Mouse (Mus musculus) gastrocnemius, postnatal 10 days (tissue): Measurements from ENCODE around the gene Gm9945. TPM values are rescaled to one million over a fixed set of nuclear protein-coding genes. Genes with fewer than 3 reads are reported as not detected.
A peak's percentile ranks its signal among the peaks of the same experiment; 100 is the strongest.

Source experiments
- DNase-seq: peaks from one replicate; pipeline ENCODE4 v3.0.0; 2021; ENCODE audit warnings: mixed read lengths
- total RNA-seq, 2 experiments: library from RNA; stranded (reverse); gene quantifications; 2 replicates each; pipeline ENCODE4 v1.2.3; 2021

Gene Gm9945
- total RNA-seq, 2 experiments from 2014 or later = not detected

DNA sequence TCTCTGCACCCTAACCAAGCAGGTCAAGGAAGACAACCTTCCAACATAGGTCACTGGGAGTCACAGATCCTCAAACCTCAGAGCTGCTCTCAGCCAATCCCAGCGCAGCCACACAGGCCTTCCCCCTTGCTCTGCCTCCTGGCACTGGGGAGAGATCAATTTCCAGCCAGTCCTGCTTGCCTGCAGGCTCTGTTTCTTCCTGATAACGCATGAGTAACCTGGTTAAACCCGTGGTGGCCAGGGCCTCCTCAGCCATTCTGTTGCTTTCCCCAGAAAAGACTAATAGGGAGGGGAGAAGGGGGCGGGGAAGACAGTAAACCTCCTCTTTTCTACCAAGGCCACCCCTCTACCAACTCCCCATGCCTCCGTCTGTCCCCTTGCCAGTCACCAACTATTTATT lies 18.2 kb upstream of the Gm9945 start:
- no peak for DNase-seq

DNA sequence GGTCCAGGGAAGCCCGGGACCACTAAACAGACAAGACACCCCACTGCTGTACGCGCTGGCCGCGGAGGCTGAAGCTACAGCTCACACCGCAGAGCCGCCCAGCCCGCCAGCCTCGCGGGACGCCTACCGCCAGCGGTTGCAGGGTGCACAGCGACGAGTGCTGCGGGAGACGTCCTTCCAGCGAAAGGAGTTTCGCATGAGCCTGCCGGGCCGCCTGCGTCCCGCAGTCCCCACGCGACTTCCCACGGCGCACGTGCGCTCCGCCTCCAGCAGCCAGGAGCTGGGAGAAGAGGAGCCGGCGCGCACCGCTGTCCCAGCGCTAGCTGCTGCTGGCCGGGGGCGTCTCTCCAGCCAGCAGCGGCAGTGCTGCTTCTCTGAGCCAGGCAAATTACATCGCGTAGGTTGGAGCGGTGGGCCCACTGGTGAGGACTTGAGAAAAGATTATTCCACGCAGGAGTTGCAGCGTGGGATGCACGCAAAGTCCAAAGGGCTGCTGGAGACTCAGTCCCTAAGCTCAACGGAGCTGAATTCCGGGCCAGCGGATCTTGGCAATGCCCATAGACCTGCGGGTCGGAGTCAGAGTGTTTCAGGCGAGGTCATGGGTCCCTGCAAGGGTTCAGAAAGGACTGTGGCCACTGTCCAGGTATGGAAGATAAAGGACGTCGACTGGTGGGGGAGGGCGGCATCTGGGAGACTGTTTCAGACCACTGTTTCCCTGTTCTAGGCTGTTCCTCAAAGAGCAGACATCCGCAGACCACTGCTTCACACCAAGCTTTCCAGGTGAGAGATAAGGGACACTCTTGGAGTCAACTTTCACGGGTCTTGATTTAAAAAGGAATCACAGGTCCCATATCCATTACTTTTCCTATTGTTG lies 16.2 kb upstream of the Gm9945 start:
- peak; percentile 39 for DNase-seq

DNA sequence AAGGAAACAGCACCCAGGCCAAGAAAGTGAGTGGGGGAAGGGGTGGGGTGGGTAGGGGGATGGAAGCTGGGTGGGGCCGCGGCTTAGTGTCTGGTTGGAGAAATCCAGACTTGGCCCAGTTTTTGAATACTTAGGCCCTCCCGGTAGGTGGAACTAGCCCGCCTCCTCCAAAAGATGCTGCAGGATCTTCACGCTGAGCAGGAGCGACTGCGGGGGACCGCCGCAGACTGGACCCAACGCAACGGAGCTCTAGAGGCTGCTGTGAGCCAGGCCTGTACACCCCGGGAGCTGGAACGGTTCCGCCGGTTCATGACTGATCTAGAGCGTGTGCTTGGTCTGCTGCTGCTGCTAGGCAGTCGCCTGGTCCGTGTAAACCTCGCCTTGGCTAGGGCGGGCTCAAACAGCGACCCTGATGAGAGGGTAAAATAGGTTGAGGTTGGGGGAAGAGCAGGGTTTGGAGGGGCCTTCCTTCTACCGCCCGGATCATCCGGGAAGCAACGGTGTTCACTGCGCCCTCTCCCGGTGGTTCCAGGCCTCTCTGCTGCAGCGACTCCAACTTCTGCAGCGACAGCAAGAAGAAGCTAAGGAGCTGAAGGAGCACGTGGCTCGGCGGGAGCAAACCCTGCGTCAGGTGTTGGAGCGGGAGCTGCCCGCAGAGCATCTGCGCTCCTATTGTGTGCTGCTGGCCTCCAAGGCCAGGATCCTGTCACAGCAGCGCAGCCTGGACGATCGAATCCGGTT lies 13.6 kb upstream of the Gm9945 start:
- DNase-seq = peak; percentile 85

DNA sequence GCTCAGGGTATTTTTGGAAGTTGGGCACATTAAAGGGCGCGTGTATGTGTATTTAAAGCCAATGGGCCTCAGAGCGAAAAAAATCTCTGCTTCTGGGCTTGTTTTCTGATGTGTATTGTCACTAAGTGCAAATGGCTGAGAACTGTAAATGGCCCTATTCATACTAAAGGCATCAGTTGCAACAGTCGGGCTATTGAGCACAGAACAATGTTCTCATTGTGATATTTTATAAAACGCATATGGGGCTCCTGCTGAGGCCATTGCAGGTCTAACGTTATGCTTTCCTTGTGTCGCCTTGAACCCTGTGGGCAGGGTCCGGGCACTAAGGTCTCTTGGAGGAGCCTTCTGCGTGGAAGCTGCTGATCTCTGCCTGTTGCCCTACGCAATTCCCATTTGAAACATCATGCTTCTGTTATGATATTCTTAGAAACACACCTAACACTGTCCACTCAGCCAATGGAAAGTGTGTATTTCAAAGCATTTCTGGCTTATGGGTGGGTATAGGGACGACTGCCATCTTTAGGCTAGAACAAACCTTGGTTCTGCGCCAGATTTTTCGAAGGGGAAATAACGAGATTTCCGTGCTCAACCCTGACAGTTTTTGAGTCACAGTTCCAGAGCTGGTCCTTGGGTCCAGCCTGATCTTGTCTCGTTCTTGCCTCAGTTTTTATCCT lies 10.5 kb upstream of the Gm9945 start:
- peak; percentile 49 for DNase-seq

DNA sequence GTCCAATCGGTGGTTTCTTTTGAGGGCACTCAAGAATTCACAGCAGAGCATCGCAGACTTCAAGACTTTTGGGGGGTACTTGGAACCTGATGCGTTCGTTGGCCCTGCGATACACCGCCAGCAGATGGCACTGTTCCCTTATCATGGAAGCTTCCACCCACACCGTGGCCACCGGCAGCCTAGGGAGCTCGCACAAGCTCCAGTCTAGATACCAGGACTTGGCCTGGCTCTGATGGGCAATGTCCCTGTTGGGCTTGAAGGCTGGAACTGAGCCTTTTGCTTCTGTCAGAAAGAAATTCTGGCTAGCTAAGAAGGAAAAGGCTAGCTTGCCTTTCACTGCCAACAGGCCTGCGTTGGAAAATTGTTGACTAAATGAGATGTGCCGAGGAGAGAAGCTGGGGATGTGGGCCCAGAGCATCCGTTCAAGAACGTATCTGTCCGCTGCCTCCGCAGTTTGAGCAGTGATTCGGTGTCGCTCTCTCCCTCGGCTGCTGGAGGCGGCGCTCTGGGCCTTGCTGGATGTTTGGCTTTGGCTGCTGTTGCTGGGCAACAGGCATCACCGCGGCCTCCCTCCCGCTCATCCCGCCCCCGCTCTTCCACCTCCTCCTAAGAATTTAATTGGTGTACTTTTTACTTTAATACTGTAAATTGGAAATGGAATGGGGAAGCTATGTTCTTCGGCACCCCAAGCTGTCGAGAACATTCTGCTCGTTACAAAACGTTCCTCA lies 9.8 kb upstream of the Gm9945 start, which contains the start of gene Gm9837:
Gene Gm9837, minus strand, starts transcription at position 512 of the 728 bp plus-strand sequence.
- peak; percentile 93 for DNase-seq

DNA sequence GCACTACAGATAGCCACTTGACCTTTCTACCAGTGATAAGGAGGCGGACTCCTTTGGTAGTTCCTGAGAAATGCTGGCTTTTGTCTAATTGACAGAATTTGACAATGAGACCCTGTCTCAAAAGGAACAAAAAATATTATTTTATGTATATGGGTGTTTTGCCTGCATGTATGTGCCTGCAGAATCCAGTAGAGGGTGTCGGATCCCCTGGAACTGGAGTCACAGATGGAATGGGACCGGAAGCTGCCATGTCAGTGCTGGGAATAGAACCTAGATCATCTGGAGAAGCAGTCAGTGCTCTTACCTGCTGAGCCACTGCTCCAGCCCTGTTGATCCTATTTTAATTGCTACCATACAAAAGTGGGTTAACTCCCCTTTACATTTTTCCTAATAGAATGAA lies 7.3 kb upstream of the Gm9945 start:
- DNase-seq = no peak

DNA sequence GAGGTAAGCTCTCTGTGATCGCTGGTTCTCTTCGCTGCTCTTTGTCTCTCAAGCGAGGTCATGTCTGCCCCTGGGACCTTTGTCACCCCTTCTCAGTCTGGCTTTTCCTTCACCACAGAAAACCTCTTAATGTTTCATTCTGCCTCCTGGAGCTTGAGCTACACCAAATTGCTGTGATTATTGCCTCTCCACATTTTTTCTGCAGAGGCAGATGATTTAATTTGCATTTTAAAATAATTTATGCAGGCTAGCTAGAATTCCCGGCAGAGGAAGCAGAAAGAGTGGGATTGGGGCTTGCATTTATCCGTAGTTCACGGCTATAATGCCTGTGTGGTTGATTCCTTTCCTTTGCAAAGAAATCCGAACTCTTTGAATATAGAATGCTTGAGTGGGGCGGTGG lies 4.3 kb upstream of the Gm9945 start:
- DNase-seq = no peak

DNA sequence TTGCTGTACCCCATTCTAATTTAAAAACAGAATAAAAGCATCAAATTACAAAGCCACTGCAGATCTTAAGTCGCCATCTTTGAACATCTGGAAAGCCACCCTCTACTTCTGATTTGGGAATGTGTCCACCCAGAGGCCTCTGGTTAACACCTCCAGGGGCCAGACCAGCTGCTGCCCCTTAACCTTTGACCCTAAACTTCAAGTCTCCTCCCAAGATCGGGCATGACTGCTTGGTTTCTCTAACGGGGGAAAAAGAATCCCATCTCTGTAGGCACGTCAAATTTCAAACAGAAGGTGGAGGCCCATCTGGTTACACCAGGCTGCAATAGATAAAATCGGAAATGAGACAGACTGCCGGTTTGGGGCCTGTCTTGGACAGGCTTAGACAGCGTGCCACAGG lies 2.1 kb upstream of the Gm9945 start:
- DNase-seq = no peak

DNA sequence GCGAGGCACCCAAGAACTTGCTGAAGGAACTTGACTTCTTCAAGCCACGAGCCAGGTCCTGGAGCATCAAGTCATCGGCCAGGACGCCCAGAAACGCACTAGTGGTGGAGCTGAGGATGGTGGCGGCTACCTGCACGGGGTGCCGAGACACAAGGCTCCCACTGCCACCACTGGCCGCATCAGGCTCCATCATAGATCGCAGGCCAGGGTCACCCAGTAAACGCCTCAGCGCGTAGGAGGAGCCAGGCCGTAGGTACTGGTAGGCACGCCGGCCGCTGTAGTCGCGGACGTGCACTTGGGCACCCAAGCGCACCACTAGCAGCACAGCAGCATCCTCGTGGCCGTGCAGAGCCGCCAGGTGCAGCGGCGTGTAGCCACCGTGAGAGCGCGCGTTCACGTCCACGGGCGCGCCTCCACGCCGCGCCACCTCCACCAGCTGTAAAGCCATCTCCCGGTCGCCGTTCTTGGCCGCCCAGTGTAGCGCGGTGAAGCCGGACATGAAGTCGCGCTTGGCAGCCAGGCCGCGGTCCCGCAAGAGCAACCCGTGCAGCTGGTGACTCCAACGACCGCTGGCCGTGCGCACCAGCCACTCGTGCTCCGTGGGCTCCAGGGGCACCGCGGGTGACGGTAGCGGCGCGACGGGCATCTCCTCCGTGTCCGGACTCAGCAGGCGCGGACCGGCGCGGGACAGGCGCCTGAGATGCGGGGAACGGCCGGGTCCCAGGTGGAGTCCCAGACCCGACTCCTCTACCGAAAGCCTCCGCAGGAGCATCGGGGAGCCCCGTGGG lies 1.4 kb upstream of the Gm9945 start:
- no peak for DNase-seq

DNA sequence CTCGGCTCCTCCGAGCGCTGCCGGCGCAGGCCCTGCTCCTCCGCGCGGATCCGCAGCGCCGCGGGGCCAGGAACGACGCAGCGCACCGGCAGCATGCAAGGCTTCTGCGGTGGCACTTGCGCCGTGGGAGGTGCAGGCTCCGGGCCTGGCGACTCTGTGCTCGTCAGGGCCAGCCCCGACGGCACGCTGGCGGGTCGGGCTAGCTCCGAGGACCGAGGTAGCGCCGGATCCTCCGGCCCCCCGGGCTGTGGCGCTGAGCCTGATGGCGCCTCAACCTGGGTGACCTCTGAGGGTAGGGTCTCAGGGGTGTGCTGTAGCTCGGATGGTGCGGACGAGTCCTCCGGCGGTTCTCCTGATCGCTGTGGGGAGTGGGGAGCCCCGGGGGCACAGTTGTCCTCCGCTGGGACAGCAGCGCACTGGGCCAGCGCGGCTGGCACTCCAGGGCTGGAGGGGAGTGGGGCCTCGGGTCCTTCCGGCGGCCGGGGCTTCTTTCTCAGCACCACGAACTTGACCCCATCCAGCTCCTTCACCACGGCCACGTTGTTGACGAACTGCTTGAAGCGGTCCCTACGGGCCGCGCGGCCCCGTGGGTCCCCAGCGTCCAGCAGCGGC lies 689 bp upstream of the Gm9945 start:
- DNase-seq = no peak

DNA sequence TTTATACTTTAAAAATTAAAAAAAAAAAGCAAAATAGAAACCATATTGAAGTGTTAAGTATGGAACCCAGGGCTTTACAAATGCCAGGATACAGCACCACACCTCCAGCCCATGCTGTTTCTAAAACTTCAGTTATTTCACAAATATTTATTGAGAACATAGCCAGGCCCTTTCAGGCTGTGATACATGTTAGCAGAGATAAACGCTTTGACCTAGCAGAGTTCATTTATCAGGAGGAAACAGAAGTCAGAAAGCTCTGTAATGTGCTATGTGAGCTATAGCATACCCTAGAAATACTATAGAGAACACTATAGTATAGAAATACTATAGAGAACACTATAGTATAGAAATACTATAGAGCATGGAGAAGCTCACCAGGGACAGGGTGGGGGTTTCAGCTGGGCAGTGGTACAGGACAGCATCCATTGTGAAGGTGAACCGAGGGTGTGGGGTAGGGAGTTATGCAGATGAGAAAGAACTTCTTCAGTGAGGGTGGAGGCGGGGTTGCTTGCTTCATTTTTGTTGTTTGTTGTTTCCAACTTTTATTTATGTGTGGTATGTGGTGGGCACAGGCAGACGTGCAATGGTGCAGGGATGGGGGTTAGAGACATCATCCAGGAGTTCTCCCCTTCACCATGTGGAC lies 1.2 kb downstream of the Gm9945 start:
- no peak for DNase-seq

DNA sequence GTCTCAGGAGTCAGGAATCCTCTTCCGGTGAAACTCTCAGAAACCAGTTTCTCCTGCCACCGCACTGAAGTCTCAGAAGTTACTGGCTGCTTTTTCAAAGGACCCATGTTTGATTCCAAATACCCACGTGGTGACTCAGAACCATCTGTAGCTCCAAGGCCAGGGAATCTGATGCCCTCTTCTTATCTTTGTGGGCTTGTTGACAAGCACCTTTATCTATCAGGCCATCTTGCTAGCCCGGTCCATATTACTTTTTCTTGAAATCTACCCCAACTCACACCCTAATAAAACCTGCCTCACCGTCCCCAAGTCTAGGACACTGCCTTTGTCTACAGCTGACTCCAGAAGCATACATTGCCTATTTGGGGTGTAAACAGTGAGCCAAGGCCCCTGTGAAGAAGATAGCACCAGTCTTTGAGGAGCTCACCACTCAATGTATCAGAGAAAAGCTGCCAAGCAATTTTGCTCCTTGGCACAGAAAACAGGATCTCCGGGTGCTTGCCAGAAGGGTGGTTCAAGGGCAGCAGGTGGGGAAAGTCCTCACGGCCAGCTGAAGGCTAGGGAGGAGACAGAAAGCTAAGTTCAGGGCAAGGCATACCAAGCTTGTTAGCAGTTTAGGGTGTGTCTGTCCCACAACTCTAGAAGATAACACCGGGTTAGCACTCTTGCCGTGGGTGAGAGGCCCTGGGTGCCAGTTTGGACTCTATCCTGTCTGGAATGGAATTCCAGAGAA lies 3.4 kb downstream of the Gm9945 start:
- DNase-seq = no peak

DNA sequence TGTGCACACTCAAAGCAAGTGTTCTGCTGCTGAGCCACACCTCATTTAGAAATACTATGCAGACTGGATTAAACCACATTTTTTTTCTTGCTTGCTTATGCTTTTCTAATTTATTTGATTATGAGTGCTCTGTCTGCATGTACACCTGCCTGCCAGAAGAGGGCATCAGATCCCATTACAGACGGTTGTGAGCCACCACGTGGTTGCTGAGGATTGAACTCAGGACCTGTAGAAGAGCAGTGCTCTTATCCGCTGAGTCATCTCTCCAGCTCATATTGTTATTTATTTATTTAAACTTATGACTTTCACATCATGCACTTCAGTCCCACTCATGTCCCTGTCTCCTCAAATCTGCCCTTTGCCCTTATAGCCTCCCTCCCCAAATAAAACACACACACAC lies 5.8 kb downstream of the Gm9945 start:
- no peak for DNase-seq

DNA sequence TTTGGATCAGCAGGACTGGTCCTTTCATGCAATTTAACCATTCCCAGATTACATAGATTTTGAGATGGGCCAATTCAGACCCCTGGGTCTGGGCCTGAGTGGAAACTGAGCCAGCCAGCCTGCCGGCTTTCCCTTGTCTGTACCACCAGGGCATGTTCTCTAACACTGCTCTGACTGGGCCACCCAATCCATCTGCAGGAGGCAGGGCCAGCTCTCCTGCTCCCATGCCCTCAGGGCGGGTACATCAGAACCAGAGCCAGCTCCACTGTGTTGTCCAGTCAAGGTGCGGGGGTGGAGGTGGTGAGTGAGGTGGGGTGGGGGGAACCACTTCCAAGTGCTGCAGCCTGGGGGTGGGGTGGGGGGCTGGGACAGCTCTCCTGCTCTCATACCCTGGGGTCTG lies 6.4 kb downstream of the Gm9945 start:
- no peak for DNase-seq

DNA sequence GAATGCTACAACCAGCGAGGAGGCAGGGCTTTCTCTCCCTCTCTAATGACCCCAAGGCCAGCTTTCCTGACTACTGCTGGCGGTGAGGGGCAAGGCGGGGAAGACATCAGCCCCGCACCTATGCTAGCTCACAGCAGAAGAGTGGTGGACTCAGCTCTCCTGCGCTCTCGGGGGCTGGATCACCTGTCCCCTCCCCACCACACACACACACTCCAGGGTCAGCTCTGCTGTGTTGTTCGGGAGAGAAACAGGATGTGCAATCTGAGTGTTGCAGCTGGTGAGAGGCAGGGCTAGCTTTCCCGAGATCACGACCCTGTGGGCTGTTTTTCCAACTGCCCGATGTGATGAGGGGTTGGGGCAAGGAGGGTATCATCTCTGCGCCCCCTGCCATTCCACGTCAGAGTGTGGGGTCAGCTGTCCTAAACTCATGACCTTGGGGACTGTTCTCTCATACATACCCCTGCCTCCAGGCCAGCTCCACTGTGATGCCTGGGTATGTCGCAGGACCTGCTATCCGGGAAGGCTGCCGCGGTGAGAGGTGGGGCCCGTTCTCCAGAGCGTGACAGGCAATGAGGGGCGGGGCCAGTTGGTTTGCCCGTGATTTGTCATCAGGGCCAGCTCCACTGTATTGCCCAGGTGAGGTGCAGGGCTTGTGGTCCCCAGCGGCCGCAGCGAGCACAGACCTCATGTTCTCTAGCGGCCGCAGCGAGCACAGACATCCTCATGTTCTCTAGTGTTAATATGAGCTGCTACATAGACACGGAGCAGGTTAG lies 7.0 kb downstream of the Gm9945 start:
- DNase-seq = no peak

DNA sequence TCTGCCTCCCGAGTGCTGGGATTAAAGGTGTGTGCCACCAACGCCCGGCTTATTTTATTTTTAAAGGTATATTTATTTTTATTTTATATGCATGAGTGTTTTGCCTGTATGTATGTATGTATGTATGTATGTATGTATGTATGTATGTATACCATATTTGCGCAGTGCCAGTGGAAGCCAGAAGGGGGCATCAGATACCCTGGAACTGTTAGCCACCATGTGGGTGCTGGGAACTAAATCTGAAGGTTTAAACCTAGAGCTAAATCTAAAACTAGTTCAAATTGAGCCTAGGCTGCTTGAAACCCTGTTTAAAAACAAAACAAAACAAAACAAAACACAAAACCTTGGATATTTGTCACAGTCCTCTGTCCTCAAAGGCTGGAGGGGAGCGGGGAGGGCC lies 9.0 kb downstream of the Gm9945 start:
- no peak for DNase-seq

DNA sequence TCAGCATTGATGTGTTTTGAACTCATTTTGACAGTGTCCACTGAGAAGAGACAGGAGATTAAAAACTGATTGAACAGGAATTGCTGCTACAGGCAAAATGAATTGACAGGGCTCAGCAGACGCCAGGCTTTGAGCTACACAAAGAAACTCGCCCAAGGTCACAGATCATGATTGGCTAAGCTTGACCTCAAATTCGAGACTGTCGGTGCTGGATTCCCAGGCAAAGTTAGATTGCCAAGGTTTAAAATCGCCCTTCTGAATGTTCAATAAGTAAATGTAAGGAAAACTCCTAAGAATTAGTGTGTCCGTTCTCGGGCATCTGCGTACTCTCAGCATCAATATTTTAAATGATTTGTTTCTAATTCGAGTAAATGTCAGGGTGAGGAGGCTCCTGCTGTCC lies 9.5 kb downstream of the Gm9945 start:
- DNase-seq = no peak

DNA sequence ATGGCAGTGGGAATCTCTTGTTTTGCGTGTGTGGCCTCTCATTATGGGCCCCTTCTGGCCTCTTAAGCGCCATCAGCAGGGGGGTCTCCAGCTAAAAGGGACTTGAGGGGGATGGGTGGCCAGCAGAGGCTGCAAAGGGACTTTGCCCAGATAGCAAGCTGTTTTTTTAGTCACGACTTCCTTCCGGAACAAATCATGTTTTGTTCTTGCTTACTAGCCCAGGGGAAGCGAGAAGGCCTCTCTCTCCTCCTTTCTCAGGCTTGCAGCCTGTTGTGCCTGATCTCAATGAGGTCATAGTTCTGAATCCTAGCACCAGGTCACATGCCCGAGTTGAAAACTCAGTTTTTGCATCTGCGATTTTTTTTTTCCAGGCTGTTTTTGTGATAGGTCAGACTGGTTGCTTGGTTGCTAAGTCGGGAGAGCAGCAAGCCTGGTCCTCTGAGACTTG lies 12.0 kb downstream of the Gm9945 start:
- no peak for DNase-seq
